Mouse (Mus musculus) CH12.LX (cell line): ENCODE measurements around the gene Tmem120a. TPM values are rescaled to one million over a fixed set of nuclear protein-coding genes. Genes with fewer than 3 reads are reported as not detected.
A peak's percentile ranks its signal among the peaks of the same experiment; 100 is the strongest.

ENCODE experiments used
- DNase-seq: peaks from one replicate; pipeline ENCODE4 v3.0.0-alpha.2; 2013; ENCODE audit errors: extremely low read depth
- H3K27ac ChIP-seq: 2 replicates; pipeline ENCODE4 v1.5.1; 2012; ENCODE audit warnings: low read depth, mild to moderate bottlenecking, control low read depth, moderate library complexity; ENCODE audit not compliant: insufficient read depth
- H3K27me3 ChIP-seq: replicated peaks from 2 replicates; pipeline ENCODE3; 2012; ENCODE audit warnings: inconsistent platforms
- H3K36me3 ChIP-seq, 2 experiments: replicated peaks in 1 of 2; 2 replicates each; pipeline versions ENCODE3 to v1.6.1; 2012; ENCODE audit warnings: inconsistent platforms in 1 of 2, low read length in 1 of 2, mild to moderate bottlenecking in 1 of 2, mixed read lengths in 1 of 2, moderate library complexity in 1 of 2; ENCODE audit not compliant: control insufficient read depth in 1 of 2, insufficient read depth in 1 of 2
- H3K4me1 ChIP-seq, 2 experiments: 2 replicates each; pipeline ENCODE4 v1.6.1; 2012; ENCODE audit warnings: inconsistent platforms in 1 of 2, moderate library complexity in 1 of 2; ENCODE audit not compliant: insufficient read depth in 2 of 2, control insufficient read depth in 1 of 2
- H3K4me2 ChIP-seq: 2 replicates; pipeline ENCODE4 v1.6.1; 2012; ENCODE audit warnings: low read depth, mild to moderate bottlenecking, control low read depth; ENCODE audit not compliant: poor library complexity, insufficient read depth, severe bottlenecking
- H3K4me3 ChIP-seq, 3 experiments: fragments of 150-350 bp in 1 of 3; sonication (generic) in 1 of 3; replicated peaks in 1 of 3; 2 replicates each; pipeline versions ENCODE3 to v1.5.1; 2011 to 2012; ENCODE audit warnings: low read depth in 2 of 3, low read length in 2 of 3, mild to moderate bottlenecking in 2 of 3, moderate library complexity in 2 of 3, control low read depth in 1 of 3, improper control_type of control experiment in 1 of 3, inconsistent platforms in 1 of 3, mixed read lengths in 1 of 3; ENCODE audit not compliant: poor library complexity in 1 of 3
- H3K79me2 ChIP-seq: replicated peaks from 2 replicates; pipeline ENCODE4 v1.6.1; 2012; ENCODE audit warnings: mild to moderate bottlenecking, moderate library complexity; ENCODE audit not compliant: control insufficient read depth, poor library complexity, insufficient read depth, severe bottlenecking; ENCODE audit errors: extremely low read depth
- H3K9ac ChIP-seq: 2 replicates; pipeline ENCODE4 v1.6.1; 2012; ENCODE audit warnings: low read depth, mild to moderate bottlenecking, control low read depth, moderate library complexity; ENCODE audit not compliant: insufficient read depth
- H3K9me3 ChIP-seq: replicated peaks from 2 replicates; pipeline ENCODE3; 2012; ENCODE audit warnings: low read length, inconsistent platforms, mixed read lengths
- CTCF ChIP-seq, 2 experiments: IDR thresholded peaks in 1 of 2; conservative IDR thresholded peaks in 1 of 2; 2 replicates each; pipeline ENCODE4 v1.5.1; 2011 to 2012; ENCODE audit warnings: low read depth in 2 of 2, low read length in 2 of 2, improper control_type of control experiment in 1 of 2, inconsistent platforms in 1 of 2, mild to moderate bottlenecking in 1 of 2, moderate library complexity in 1 of 2
- E2F4 ChIP-seq: IDR thresholded peaks from 2 replicates; pipeline ENCODE4 v1.6.1; 2011; ENCODE audit warnings: low read depth, low read length, improper control_type of control experiment; ENCODE audit not compliant: insufficient replicate concordance
- EP300 ChIP-seq: IDR thresholded peaks from 2 replicates; pipeline ENCODE4 v1.6.1; 2011; ENCODE audit warnings: low read length, improper control_type of control experiment
- GABPA ChIP-seq: IDR thresholded peaks from 2 replicates; pipeline ENCODE4 v1.6.1; 2012; ENCODE audit warnings: low read depth, low read length, improper control_type of control experiment, inconsistent platforms; ENCODE audit not compliant: insufficient replicate concordance
- HCFC1 ChIP-seq: IDR thresholded peaks from 2 replicates; pipeline ENCODE4 v1.6.1; 2012; ENCODE audit warnings: low read depth, mild to moderate bottlenecking, inconsistent platforms, low read length, improper control_type of control experiment
- JUN ChIP-seq: IDR thresholded peaks from 2 replicates; pipeline ENCODE4 v1.6.1; 2011; ENCODE audit warnings: low read depth, mild to moderate bottlenecking, low read length, improper control_type of control experiment, moderate library complexity; ENCODE audit not compliant: insufficient read depth
- KAT2A ChIP-seq: IDR thresholded peaks from 2 replicates; pipeline ENCODE4 v1.6.1; 2012; ENCODE audit warnings: low read length, improper control_type of control experiment, inconsistent platforms; ENCODE audit not compliant: insufficient replicate concordance
- MAFK ChIP-seq: IDR thresholded peaks from 2 replicates; pipeline ENCODE4 v1.6.1; 2011; ENCODE audit warnings: low read length, improper control_type of control experiment; ENCODE audit not compliant: insufficient replicate concordance
- MAZ ChIP-seq: IDR thresholded peaks from 2 replicates; pipeline ENCODE4 v1.6.1; 2012; ENCODE audit warnings: low read depth, mild to moderate bottlenecking, inconsistent platforms, low read length, improper control_type of control experiment, moderate library complexity
- MYC ChIP-seq: IDR thresholded peaks from 2 replicates; pipeline ENCODE4 v1.6.1; 2011; ENCODE audit warnings: low read depth, mild to moderate bottlenecking, improper control_type of control experiment, low read length
- NELFE ChIP-seq: IDR thresholded peaks from 2 replicates; pipeline ENCODE4 v1.6.1; 2011; ENCODE audit warnings: low read depth, low read length, improper control_type of control experiment
- POLR2A ChIP-seq: IDR thresholded peaks from 2 replicates; pipeline ENCODE4 v1.6.1; 2011; ENCODE audit warnings: low read depth, mild to moderate bottlenecking, improper control_type of control experiment, low read length
- POLR2AphosphoS2 ChIP-seq: IDR thresholded peaks from 2 replicates; pipeline ENCODE4 v1.6.1; 2011; ENCODE audit warnings: low read depth, low read length, improper control_type of control experiment
- RAD21 ChIP-seq: IDR thresholded peaks from 2 replicates; pipeline ENCODE4 v1.6.1; 2011; ENCODE audit warnings: low read depth, mild to moderate bottlenecking, low read length, improper control_type of control experiment, moderate library complexity
- SIN3A ChIP-seq: IDR thresholded peaks from 2 replicates; pipeline ENCODE4 v1.6.1; 2012; ENCODE audit warnings: low read length, improper control_type of control experiment, inconsistent platforms
- SMC3 ChIP-seq: IDR thresholded peaks from 2 replicates; pipeline ENCODE4 v1.6.1; 2011; ENCODE audit warnings: low read depth, low read length, improper control_type of control experiment
- TBP ChIP-seq: conservative IDR thresholded peaks from 2 replicates; pipeline ENCODE4 v1.6.1; 2011; ENCODE audit warnings: low read depth, low read length, improper control_type of control experiment
- TCF12 ChIP-seq: IDR thresholded peaks from 2 replicates; pipeline ENCODE4 v1.6.1; 2014; ENCODE audit warnings: low read depth, mild to moderate bottlenecking, inconsistent platforms, low read length, improper control_type of control experiment
- USF1 ChIP-seq: IDR thresholded peaks from 2 replicates; pipeline ENCODE4 v1.6.1; 2014; ENCODE audit warnings: low read depth, mild to moderate bottlenecking, inconsistent platforms, low read length, improper control_type of control experiment
- USF2 ChIP-seq: conservative IDR thresholded peaks from 2 replicates; pipeline ENCODE4 v1.6.1; 2011; ENCODE audit warnings: low read depth, low read length, improper control_type of control experiment
- ZMIZ1 ChIP-seq: IDR thresholded peaks from 2 replicates; pipeline ENCODE4 v1.6.1; 2012; ENCODE audit warnings: low read depth, mild to moderate bottlenecking, inconsistent platforms, low read length, improper control_type of control experiment
- ZNF384 ChIP-seq: IDR thresholded peaks from 2 replicates; pipeline ENCODE4 v1.6.1; 2012; ENCODE audit warnings: low read depth, low read length, improper control_type of control experiment, inconsistent platforms
- dilution Hi-C: fragments of 300-500 bp; cut with MboI; formaldehyde crosslinking; loops from 2 replicates; pipeline ENCODE4 v1.14.3; 2020; ENCODE audit warnings: low sequenced_read_pairs; ENCODE audit not compliant: extremely low pct_unique_long_range_greater_than_20kb, extremely low pct_ligation_motif_present
- in situ Hi-C: fragments of 300-500 bp; cut with MboI; formaldehyde crosslinking; loops from 3 replicates; pipeline ENCODE4 v1.14.3; 2019; ENCODE audit warnings: low sequenced_read_pairs, low pct_ligation_motif_present, low pct_unique_long_range_greater_than_20kb, mixed read lengths
- polyA plus RNA-seq: library from polyadenylated mRNA; unstranded; fragments of >175 nt; gene quantifications from 2 replicates; pipeline ENCODE4 v1.2.1, GENCODE M21; 2012; ENCODE audit warnings: low read depth; ENCODE audit not compliant: insufficient read length
- total RNA-seq, 2 experiments: library from RNA; depleted of rRNA; stranded (reverse); fragments of 300-350 nt in 1 of 2; fragments of >200 nt in 1 of 2; gene quantifications; 2 replicates each; pipeline ENCODE4 v1.2.3; 2012 to 2014

Tmem120a gene
- total and polyA plus RNA-seq, 3 experiments, result 12.0 to 27.1 (median 21.4) TPM

DNA sequence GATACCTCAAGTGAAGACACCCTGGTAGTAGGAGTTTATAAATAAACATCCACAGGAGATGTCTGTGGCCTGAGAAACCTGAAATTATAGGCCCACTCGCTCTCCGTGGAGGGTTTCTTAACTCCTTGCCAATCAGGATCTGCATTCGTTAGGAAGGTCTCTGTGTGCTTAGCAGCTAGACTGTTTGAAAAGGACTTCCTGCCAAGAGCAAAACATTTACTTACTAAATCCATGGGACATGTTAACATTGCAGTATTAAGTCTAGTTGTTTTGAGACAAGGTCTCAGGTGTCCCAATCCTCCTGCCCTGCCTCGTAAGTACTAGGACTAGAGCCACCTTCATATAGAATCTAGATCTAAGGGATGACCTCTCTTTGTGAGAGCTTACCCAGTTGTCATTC is 53.0 kb downstream of the Tmem120a start:
- H3K4me2 ChIP-seq, result no peak overlapping the region
- dilution Hi-C loops, result no loop called here
- H3K9me3 ChIP-seq, result no peaks in the 10 kb centered on the region

GRCm38 (mm10) chr5:135690401-135690800 is 53.8 kb downstream of the Tmem120a start:
- no peak for DNase-seq
- peaks cover 9% of the 10 kb centered on the region; the same call in 1 of the 2 replicates for H3K79me2 ChIP-seq
- no peak overlapping the region for H3K27ac ChIP-seq
- in situ Hi-C loops (no loop called here), dilution Hi-C loops (no loop called here)
- H3K4me3 ChIP-seq, result no peak overlapping the region
- no peaks in the 10 kb centered on the region for H3K9me3 ChIP-seq
- H3K36me3 ChIP-seq, result peaks cover 0 to 27% of the 10 kb centered on the region in 2 experiments
- no peaks in the 10 kb centered on the region for H3K27me3 ChIP-seq
- TF ChIP-seq USF2, result no peak
- TF ChIP-seq JUN, result no peak
- no peak for TF ChIP-seq RAD21
- no peak for TF ChIP-seq TBP
- no peak for TF ChIP-seq CTCF (conservative IDR thresholded peaks at IDR 0.05 in 1 of 2, IDR thresholded peaks at IDR 0.05 in 1 of 2; ENCODE audit: low read depth in 2 of 2, low read length in 2 of 2)
- TF ChIP-seq SIN3A, result no peak
- TF ChIP-seq ZNF384, result no peak
- TF ChIP-seq POLR2A, result no peak
- TF ChIP-seq SMC3, result no peak
- no peak for TF ChIP-seq KAT2A
- no peak for TF ChIP-seq ZMIZ1
- no peak for TF ChIP-seq HCFC1
- TF ChIP-seq POLR2AphosphoS2, result no peak
- no peak for TF ChIP-seq EP300
- TF ChIP-seq E2F4, result no peak
- TF ChIP-seq MAZ, result no peak
- peak overlapping the region; percentile 70 for H3K9ac ChIP-seq
- peaks cover 6 to 46% of the 10 kb centered on the region in 2 experiments; a peak in 3 of 4 replicates for H3K4me1 ChIP-seq
- peak overlapping the region; percentile 68 for H3K4me2 ChIP-seq

More for the DNA sequence above, 53.0 kb downstream of the Tmem120a start:
- peaks cover 0 to 29% of the 10 kb centered on the region in 2 experiments for H3K36me3 ChIP-seq
- DNase-seq, result no peak
- H3K4me1 ChIP-seq, result peaks cover 6 to 46% of the 10 kb centered on the region in 2 experiments; a peak in 3 of 4 replicates
- TF ChIP-seq EP300 (no peak), KAT2A (no peak), USF1 (no peak), MAZ (no peak), JUN (no peak), NELFE (no peak), MAFK (no peak), RAD21 (no peak), MYC (no peak), E2F4 (no peak), TCF12 (no peak), GABPA (no peak)
- H3K27ac ChIP-seq, result no peak overlapping the region
- H3K79me2 ChIP-seq, result peaks cover 9% of the 10 kb centered on the region; the same call in 1 of the 2 replicates
- no peak overlapping the region for H3K9ac ChIP-seq
- in situ Hi-C loops, result no loop called here
- H3K27me3 ChIP-seq, result no peaks in the 10 kb centered on the region
- no peak overlapping the region for H3K4me3 ChIP-seq

Other genes with a start within 250 kb of the Tmem120a start
- gene Hip1, start 199.3 kb downstream of the Tmem120a start, total RNA-seq (2012; rRNA removed), result 6.3 and 6.4 TPM in 2 replicates
- gene Hip1, start 199.3 kb downstream of the Tmem120a start, total RNA-seq (2014; rRNA removed), result 1.8 and 2.2 TPM in 2 replicates
- 3.4 and 3.6 TPM in 2 replicates for gene Hip1, start 199.3 kb downstream of the Tmem120a start, polyA plus RNA-seq
- not detected in 2 replicates for gene Ccl26, start 180.9 kb downstream of the Tmem120a start, total RNA-seq (2012; rRNA removed)
- not detected in 2 replicates for gene Ccl26, start 180.9 kb downstream of the Tmem120a start, total RNA-seq (2014; rRNA removed)
- gene Ccl26, start 180.9 kb downstream of the Tmem120a start, polyA plus RNA-seq, result not detected in 2 replicates
- not detected in 2 replicates for gene Ccl24, start 171.4 kb downstream of the Tmem120a start, total RNA-seq (2012; rRNA removed)
- gene Ccl24, start 171.4 kb downstream of the Tmem120a start, total RNA-seq (2014; rRNA removed), result not detected in 2 replicates
- not detected in 2 replicates for gene Ccl24, start 171.4 kb downstream of the Tmem120a start, polyA plus RNA-seq
- 5.6 and 6.4 TPM in 2 replicates for gene Rhbdd2, start 111.8 kb downstream of the Tmem120a start, total RNA-seq (2012; rRNA removed)
- gene Rhbdd2, start 111.8 kb downstream of the Tmem120a start, total RNA-seq (2014; rRNA removed), result 3.3 and 3.7 TPM in 2 replicates
- gene Rhbdd2, start 111.8 kb downstream of the Tmem120a start, polyA plus RNA-seq, result 19.8 and 21.3 TPM in 2 replicates
- gene Por, start 74.4 kb downstream of the Tmem120a start, total RNA-seq (2012; rRNA removed), result 40.2 and 41.2 TPM in 2 replicates
- 16.3 and 17.3 TPM in 2 replicates for gene Por, start 74.4 kb downstream of the Tmem120a start, total RNA-seq (2014; rRNA removed)
- gene Por, start 74.4 kb downstream of the Tmem120a start, polyA plus RNA-seq, result 54.3 and 56.8 TPM in 2 replicates
- gene Styxl1, start 33.9 kb upstream of the Tmem120a start, total RNA-seq (2012; rRNA removed), result not detected in 2 replicates
- not detected in 2 replicates for gene Styxl1, start 33.9 kb upstream of the Tmem120a start, total RNA-seq (2014; rRNA removed)
- gene Styxl1, start 33.9 kb upstream of the Tmem120a start, polyA plus RNA-seq, result not detected in 2 replicates
- gene Mdh2, start 34.0 kb upstream of the Tmem120a start, total RNA-seq (2012; rRNA removed), result 152 and 163 TPM in 2 replicates
- gene Mdh2, start 34.0 kb upstream of the Tmem120a start, total RNA-seq (2014; rRNA removed), result 119 and 133 TPM in 2 replicates
- gene Mdh2, start 34.0 kb upstream of the Tmem120a start, polyA plus RNA-seq, result 489 and 569 TPM in 2 replicates
- gene Srrm3, start 62.4 kb upstream of the Tmem120a start, total RNA-seq (2012; rRNA removed), result not detected in 2 replicates
- gene Srrm3, start 62.4 kb upstream of the Tmem120a start, total RNA-seq (2014; rRNA removed), result not detected in 2 replicates
- gene Srrm3, start 62.4 kb upstream of the Tmem120a start, polyA plus RNA-seq, result not detected in 2 replicates
- gene Hspb1, start 143.5 kb upstream of the Tmem120a start, total RNA-seq (2012; rRNA removed), result 0.97 and 1.1 TPM in 2 replicates
- 1.7 and 2.6 TPM in 2 replicates for gene Hspb1, start 143.5 kb upstream of the Tmem120a start, total RNA-seq (2014; rRNA removed)
- 3.6 and 3.8 TPM in 2 replicates for gene Hspb1, start 143.5 kb upstream of the Tmem120a start, polyA plus RNA-seq
- 77.3 and 89.2 TPM in 2 replicates for gene Ywhag, start 190.2 kb upstream of the Tmem120a start, total RNA-seq (2012; rRNA removed)
- gene Ywhag, start 190.2 kb upstream of the Tmem120a start, total RNA-seq (2014; rRNA removed), result 46.4 and 55.3 TPM in 2 replicates
- gene Ywhag, start 190.2 kb upstream of the Tmem120a start, polyA plus RNA-seq, result 233 and 239 TPM in 2 replicates
- 1.7 and 2.0 TPM in 2 replicates for gene Ssc4d, start 230.1 kb upstream of the Tmem120a start, total RNA-seq (2012; rRNA removed)
- gene Ssc4d, start 230.1 kb upstream of the Tmem120a start, total RNA-seq (2014; rRNA removed), result 1.8 and 2.9 TPM in 2 replicates
- 1.8 and 1.9 TPM in 2 replicates for gene Ssc4d, start 230.1 kb upstream of the Tmem120a start, polyA plus RNA-seq
- 0.13 TPM in 1 of 2 replicates, not detected in the other for gene Zp3, start 235.7 kb upstream of the Tmem120a start, total RNA-seq (2012; rRNA removed)
- gene Zp3, start 235.7 kb upstream of the Tmem120a start, total RNA-seq (2014; rRNA removed), result not detected in 2 replicates
- not detected in 2 replicates for gene Zp3, start 235.7 kb upstream of the Tmem120a start, polyA plus RNA-seq